In genomic region chr13:93724206-93724605, GRCm38 (mm10) we compare ENCODE assay signal across 8 mouse cellular contexts. TPM values are rescaled to one million over a fixed set of nuclear protein-coding genes. Genes with fewer than 3 reads are reported as not detected.
A peak's percentile ranks its signal among the peaks of the same experiment; 100 is the strongest.
DNase-seq lines count a peak whose midpoint lies in the region; TF ChIP-seq lines count a peak whose summit lies in the region.

No protein-coding gene starts in this region.

- TF ChIP-seq CTCF in left cerebral cortex, adult 2 months (IDR thresholded peaks at IDR 0.05): peak; percentile 90
- TF ChIP-seq CTCF in MEL (IDR thresholded peaks at IDR 0.05 in 2 of 3, conservative IDR thresholded peaks at IDR 0.05 in 1 of 3; ENCODE audit: control insufficient read depth in 1 of 3, insufficient read depth in 1 of 3, low read depth in 2 of 3, low read length in 3 of 3, poor library complexity in 1 of 3, severe bottlenecking in 1 of 3): peak; percentile 57 to 76 (median 70)

- intact Hi-C loops in left cerebral cortex, adult 2 months (cut with DNase I): loop anchor here (5.0 kb wide), 2 partner anchors 112 to 272 kb away; no protein-coding TSS in a partner anchor
- intact Hi-C loops in left cerebral cortex, postnatal 36 days (cut with DNase I): loop anchor here (10.0 kb wide), 1 partner anchor 739 kb away; no protein-coding TSS in a partner anchor

- no peak for TF ChIP-seq EP300 in MEL (IDR thresholded peaks at IDR 0.05; ENCODE audit: low read depth in 1 of 2, low read length in 2 of 2)

- no peaks in the 10 kb centered on the region for H3K79me2 ChIP-seq in MEL (ENCODE audit: control insufficient read depth, insufficient read depth, low read length, poor library complexity)

- H3K4me1 ChIP-seq in MEL (ENCODE audit: control insufficient read depth in 1 of 2, insufficient read depth in 2 of 2, low read length in 2 of 2): no peaks in the 10 kb centered on the region

- no peak overlapping the region for H3K4me3 ChIP-seq in left cerebral cortex, adult 2 months
- no peak overlapping the region for H3K4me3 ChIP-seq in MEL (ENCODE audit: control insufficient read depth in 1 of 2, insufficient read depth in 1 of 2, low read depth in 2 of 2, low read length in 2 of 2)

- H3K9me3 ChIP-seq in MEL (replicated peaks; ENCODE audit: insufficient read depth, low read length): no peaks in the 10 kb centered on the region

- H3K36me3 ChIP-seq in MEL (ENCODE audit: control insufficient read depth in 1 of 2, insufficient read depth in 2 of 2, low read length in 2 of 2): no peaks in the 10 kb centered on the region

- TF ChIP-seq RAD21 in MEL (IDR thresholded peaks at IDR 0.05; ENCODE audit: low read depth, low read length): peak; percentile 40

- no peak overlapping the region for H3K9ac ChIP-seq in MEL (ENCODE audit: control insufficient read depth, low read depth, low read length, poor library complexity, severe bottlenecking)

- TF ChIP-seq POLR2A in MEL (IDR thresholded peaks at IDR 0.05; ENCODE audit: control insufficient read depth in 1 of 2, insufficient read depth in 1 of 2, low read depth in 1 of 2, low read length in 2 of 2, poor library complexity in 1 of 2): no peak

- peak; percentile 16 for DNase-seq in adrenal gland, postnatal 10 days
- no peak for DNase-seq in adrenal gland, adult 18-20 months (ENCODE audit: low spot score in 2 of 2)
- peak in 1 of 2 experiments; percentile 24 for DNase-seq in left cerebral cortex, adult 2 months (ENCODE audit: extremely low spot score in 1 of 2, low spot score in 2 of 2)
- DNase-seq in left cerebral cortex, adult 11 months (ENCODE audit: low spot score): no peak
- peak; percentile 24 for DNase-seq in MEL (ENCODE audit: low read depth, low spot score)
- peak; percentile 39 for DNase-seq in induced T-regulatory cell, adult 2 months (ENCODE audit: low read depth)
- no peak for DNase-seq in left cerebral cortex, postnatal 36 days (ENCODE audit: low spot score in 2 of 2)
- DNase-seq in urinary bladder, postnatal 10 days (ENCODE audit: low spot score): no peak

- H3K27me3 ChIP-seq in MEL (ENCODE audit: control insufficient read depth in 1 of 2, insufficient read depth in 2 of 2, low read length in 2 of 2): peaks cover 0 to 1% of the 10 kb centered on the region in 2 experiments; a peak in 3 of 4 replicates

- H3K27ac ChIP-seq in left cerebral cortex, adult 2 months: no peak overlapping the region
- H3K27ac ChIP-seq in MEL (ENCODE audit: control insufficient read depth, low read depth, low read length): no peak overlapping the region

TF ChIP-seq in MEL, 35 proteins besides CTCF, POLR2A, EP300 and RAD21:
- no peak for TF ChIP-seq TAL1 (IDR thresholded peaks at IDR 0.05; ENCODE audit: low read length)
- TF ChIP-seq BHLHE40 (IDR thresholded peaks at IDR 0.05; ENCODE audit: borderline replicate concordance, low read depth, low read length): no peak
- no peak for TF ChIP-seq MXI1 (IDR thresholded peaks at IDR 0.05; ENCODE audit: low read depth, low read length)
- TF ChIP-seq SMC3 (IDR thresholded peaks at IDR 0.05; ENCODE audit: low read depth, low read length): peak; percentile 75
- TF ChIP-seq GATA1 (IDR thresholded peaks at IDR 0.05; ENCODE audit: low read depth, low read length): no peak
- TF ChIP-seq MAZ (IDR thresholded peaks at IDR 0.05; ENCODE audit: low read depth, low read length): peak; percentile 75
- 0 out of 2 replicates have a peak, but pooled peaks have one; percentile 28 for TF ChIP-seq ZNF384 (IDR thresholded peaks at IDR 0.05; ENCODE audit: low read depth, low read length)
- 0 out of 2 replicates have a peak, but pooled peaks have one; percentile 11 for TF ChIP-seq ZC3H11A (IDR thresholded peaks at IDR 0.05; ENCODE audit: low read depth, low read length)

RNA-seq across cellular contexts. Expression of gene Arsb, which starts 47.2 kb away (rescaled TPM):
- 10 to 100 TPM; 32.3 to 32.5 TPM for total RNA-seq in adrenal gland, postnatal 10 days (2021)
- 10 to 100 TPM; 36.6 to 49.1 TPM for total RNA-seq in adrenal gland, adult 18-20 months (2021)
- 10 to 100 TPM; 80.1 to 80.7 TPM for total RNA-seq in left cerebral cortex, adult 2 months (2021)
- 0.04 TPM in 1 of 2 replicates, not detected in the other for total RNA-seq in MEL (2012; rRNA removed)
- under 1 TPM in 1 of 2 experiments, not detected in 1; 0.07 TPM for polyA plus RNA-seq in MEL (2012; ENCODE audit: insufficient read depth in 1 of 2, insufficient read length in 2 of 2, low read depth in 1 of 2, low replicate concordance in 2 of 2, missing spikeins in 1 of 2)
- 10 to 100 TPM; 83.4 to 92.1 TPM for total RNA-seq in left cerebral cortex, postnatal 36 days (2021)

RNA-seq across cellular contexts. Expression of gene Dmgdh, which starts 50.0 kb away (rescaled TPM):
- total RNA-seq in adrenal gland, postnatal 10 days (2021): 10 to 100 TPM; 14.5 to 33.2 TPM
- total RNA-seq in adrenal gland, adult 18-20 months (2021): under 1 TPM in 1 of 2 experiments, not detected in 1; 0.17 TPM
- total RNA-seq in left cerebral cortex, adult 2 months (2021): under 1 TPM; 0.21 to 0.43 TPM
- not detected in 2 replicates for total RNA-seq in MEL (2012; rRNA removed)
- polyA plus RNA-seq in MEL (2012; ENCODE audit: insufficient read depth in 1 of 2, insufficient read length in 2 of 2, low read depth in 1 of 2, low replicate concordance in 2 of 2, missing spikeins in 1 of 2): not detected
- under 1 TPM; 0.29 to 0.47 TPM for total RNA-seq in left cerebral cortex, postnatal 36 days (2021)

RNA-seq across cellular contexts. Expression of gene Bhmt2, which starts 50.1 kb away (rescaled TPM):
- 10 to 100 TPM in 1 of 2 experiments, 1 to 10 TPM in 1; 9.8 to 24.3 TPM for total RNA-seq in adrenal gland, postnatal 10 days (2021)
- total RNA-seq in adrenal gland, adult 18-20 months (2021): under 1 TPM in 1 of 2 experiments, not detected in 1; 0.17 TPM
- under 1 TPM; 0.40 to 0.45 TPM for total RNA-seq in left cerebral cortex, adult 2 months (2021)
- total RNA-seq in MEL (2012; rRNA removed): not detected in 2 replicates
- not detected for polyA plus RNA-seq in MEL (2012; ENCODE audit: insufficient read depth in 1 of 2, insufficient read length in 2 of 2, low read depth in 1 of 2, low replicate concordance in 2 of 2, missing spikeins in 1 of 2)
- under 1 TPM; 0.36 to 0.44 TPM for total RNA-seq in left cerebral cortex, postnatal 36 days (2021)

Comparison
In these comparisons a context has a peak if more than half of its experiments do, and no peak if none do; other contexts are left out.
1. DNase-seq: peak in adrenal gland, postnatal 10 days (single experiment), MEL (single experiment) and induced T-regulatory cell, adult 2 months (single experiment); none in adrenal gland, adult 18-20 months (0 of 2), left cerebral cortex, adult 11 months (single experiment), left cerebral cortex, postnatal 36 days (0 of 2) and urinary bladder, postnatal 10 days (single experiment).
2. RNA of gene Dmgdh, which starts 50.0 kb away (total RNA-seq): 14.5 to 33.2 TPM in adrenal gland, postnatal 10 days; 0.29 to 0.47 TPM in left cerebral cortex, postnatal 36 days, 0.21 to 0.43 TPM in left cerebral cortex, adult 2 months, 0.17 TPM in adrenal gland, adult 18-20 months and not detected in MEL; every median in the first group is over 10 times any median in the second.
3. RNA of gene Bhmt2, which starts 50.1 kb away (total RNA-seq): 9.8 to 24.3 TPM in adrenal gland, postnatal 10 days; 0.40 to 0.45 TPM in left cerebral cortex, adult 2 months, 0.36 to 0.44 TPM in left cerebral cortex, postnatal 36 days, 0.17 TPM in adrenal gland, adult 18-20 months and not detected in MEL; every median in the first group is over 4 times any median in the second.
4. RNA of gene Arsb, which starts 47.2 kb away (total RNA-seq): 83.4 to 92.1 TPM in left cerebral cortex, postnatal 36 days, 80.1 to 80.7 TPM in left cerebral cortex, adult 2 months, 36.6 to 49.1 TPM in adrenal gland, adult 18-20 months and 32.3 to 32.5 TPM in adrenal gland, postnatal 10 days; 0.04 TPM in MEL; every median in the first group is over 10 times any median in the second.